Mouse (Mus musculus) megakaryocyte, embryonic 14.5 days (primary cell): ENCODE measurements around the gene Utp6.

Experiments
- FLI1 ChIP-seq: IDR thresholded peaks from 2 replicates; pipeline ENCODE4 v1.6.1; 2012; ENCODE audit warnings: low read length, inconsistent platforms, mixed read lengths
- GATA1 ChIP-seq: IDR thresholded peaks from 3 replicates; pipeline ENCODE4 v1.6.1; 2012; ENCODE audit warnings: mixed read lengths, low read length, inconsistent platforms, borderline replicate concordance

- TF ChIP-seq FLI1 (no peak), GATA1 (no peak)
These were observed 14.0 kb upstream of the Utp6 start for GRCm38 (mm10) chr11:79976222-79976621.
